Mouse (Mus musculus): ENCODE data around the gene Ddit4.

Gene Ddit4

GRCm38 (mm10) chr10:59972534-59972933 lies 20.9 kb upstream of the Ddit4 start:
- in situ Hi-C loops (cut with MboI, MseI) = no loop called here

DNA sequence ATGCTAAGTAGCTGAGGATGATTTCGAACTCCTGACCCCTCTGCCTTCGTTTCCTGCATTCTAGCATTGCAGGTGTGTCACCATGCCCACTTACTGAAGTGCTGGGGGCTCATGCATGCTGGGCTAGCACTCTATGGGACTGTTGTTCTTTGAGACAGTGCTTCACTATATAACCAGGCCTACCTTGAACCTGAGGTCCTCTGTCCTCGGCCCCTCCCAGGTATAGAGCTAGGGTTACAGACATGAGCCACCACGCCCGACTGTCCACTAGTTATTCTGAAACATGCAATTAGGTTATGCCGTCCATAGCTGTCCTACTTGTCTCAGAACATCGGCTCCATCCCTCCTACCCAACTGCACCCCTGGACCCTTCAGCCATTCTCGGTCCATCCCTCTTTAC lies 20.2 kb upstream of the Ddit4 start:
- in situ Hi-C loops (cut with MboI, MseI) = no loop called here

DNA sequence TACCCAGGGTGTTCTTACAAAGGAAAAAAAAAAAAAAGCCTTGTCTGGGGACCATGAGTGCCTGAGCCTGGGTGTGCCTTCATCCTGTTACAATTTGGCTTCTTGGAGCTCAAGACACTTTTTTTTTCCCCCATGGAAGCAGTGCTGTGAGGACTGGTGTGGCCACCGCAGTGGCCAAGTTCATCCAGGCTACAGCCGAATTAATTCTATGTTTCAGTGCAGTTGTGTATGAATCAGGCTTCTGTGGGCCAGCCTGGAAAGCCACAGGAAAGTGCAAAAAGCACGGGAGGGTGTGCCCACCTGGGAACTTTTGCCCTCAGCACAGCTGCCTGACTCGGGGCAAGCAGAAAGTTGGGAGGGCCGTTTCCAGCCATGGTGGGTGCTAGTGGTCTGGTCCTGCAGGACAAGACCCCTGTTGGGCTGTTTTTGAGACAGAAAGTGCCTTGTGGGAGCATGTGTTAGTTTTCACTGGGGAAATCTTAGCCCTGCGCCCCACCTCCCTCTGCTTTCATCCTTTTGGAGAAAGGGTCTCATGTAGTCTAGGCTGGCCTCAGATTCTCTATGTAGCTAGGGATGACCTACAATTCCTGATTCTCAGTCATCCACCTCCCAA lies 18.9 kb upstream of the Ddit4 start:
- in situ Hi-C loops (cut with MboI, MseI) = no loop called here

DNA sequence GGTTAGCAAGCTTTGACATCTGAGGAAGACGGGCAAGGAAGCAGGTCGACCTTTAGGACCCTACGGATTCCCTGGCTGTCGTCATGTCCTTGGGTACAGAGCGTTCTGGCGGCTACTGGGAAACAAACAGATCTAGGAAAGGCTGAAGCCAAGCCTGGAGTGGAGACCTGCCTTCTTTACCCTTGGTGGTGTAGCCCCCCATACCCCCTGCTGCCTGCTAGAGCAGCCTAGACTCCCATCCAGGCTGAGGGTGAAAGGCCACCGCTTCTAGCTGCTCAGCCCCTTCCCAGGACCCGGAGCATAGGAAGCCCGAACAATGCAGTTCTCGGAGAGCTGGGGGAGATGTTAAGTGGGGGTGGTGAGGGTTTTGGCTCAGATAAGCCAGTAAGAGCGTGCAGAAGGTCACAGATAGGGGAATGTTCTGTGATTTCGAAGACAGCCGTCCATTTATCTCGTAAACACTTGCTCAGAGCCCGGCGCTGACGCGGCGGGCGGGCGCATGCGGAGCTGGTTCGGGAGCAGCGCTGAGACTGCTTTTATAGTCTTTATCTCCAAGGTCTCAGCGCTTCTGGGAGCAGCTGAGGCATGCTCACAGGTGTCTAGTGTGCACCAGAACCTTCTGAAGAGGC lies 18.3 kb upstream of the Ddit4 start:
- in situ Hi-C loops (cut with MboI, MseI) = no loop called here

DNA sequence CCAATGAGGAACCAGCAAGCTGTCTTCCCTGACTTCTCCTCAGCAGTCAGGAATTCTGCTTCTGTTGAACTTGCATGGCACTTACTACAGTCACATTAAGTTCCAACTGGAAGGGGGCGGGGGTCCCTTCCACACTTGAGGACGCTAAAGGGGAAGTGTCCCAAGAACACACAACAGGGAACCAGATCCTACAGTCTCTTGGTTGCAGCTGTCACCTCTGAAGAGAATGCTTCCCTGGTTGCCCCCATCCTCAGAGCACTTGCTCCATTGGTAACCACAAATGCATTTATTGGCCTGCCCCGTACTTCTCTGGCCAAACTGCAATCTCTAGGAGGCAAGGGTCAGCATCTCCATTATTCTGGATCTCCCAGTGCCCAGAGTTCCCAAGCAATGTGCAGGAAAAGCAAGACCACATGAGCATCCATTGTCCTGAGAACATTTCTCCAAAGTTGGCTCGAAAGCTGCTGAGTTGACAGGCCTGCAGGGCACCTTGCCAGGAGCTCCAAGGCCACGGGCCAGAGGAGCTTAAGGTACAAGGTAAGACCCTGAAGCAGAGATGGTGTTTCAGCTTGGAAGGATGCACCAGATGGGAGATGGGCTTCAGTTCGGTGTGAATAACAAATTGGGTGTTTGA lies 15.8 kb upstream of the Ddit4 start:
- in situ Hi-C loops (cut with MboI, MseI) = no loop called here

DNA sequence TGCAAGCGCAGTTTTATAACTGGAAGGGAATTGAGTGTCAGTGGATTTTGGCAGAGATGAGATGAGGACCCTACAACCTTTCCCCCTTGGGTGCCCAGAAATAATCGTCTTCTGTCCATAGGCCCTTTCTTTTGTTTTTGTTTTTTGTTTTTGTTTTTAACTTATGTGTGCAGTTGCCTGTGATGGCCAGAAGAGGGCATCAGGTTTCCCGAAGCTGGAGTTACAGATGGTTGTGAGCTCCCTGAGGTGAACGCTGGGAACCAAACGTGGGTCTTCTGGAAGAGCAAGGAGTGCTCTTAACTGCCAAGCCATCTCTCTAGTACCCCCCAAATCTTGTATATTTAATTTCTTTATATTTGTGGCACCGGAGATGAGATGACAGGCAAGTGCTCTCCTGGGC lies 15.1 kb upstream of the Ddit4 start:
- in situ Hi-C loops (cut with MboI, MseI) = no loop called here

DNA sequence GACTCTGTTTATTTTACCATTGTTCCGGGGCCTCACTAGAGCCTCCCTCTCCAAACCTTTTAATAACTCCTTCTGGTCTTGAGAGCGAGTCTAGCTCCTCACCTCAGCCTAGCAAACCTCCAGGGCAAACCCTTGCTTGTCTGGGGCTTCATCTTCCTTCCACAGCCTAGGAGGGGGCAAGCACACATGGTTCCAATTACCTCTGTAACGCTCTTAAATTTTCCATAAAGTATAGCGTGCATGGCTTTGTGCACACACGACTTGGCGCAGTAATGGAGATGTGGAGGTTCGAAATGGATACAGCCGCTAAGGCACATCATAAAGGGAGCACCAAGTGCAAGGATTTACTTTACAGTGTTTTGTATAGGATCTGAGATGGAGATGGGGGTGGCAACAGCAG lies 14.2 kb upstream of the Ddit4 start:
- in situ Hi-C loops (cut with MboI, MseI) = no loop called here

- in situ Hi-C loops (cut with MboI, MseI) = no loop called here
Observed at GRCm38 (mm10) chr10:59965362-59965695, 13.7 kb upstream of the Ddit4 start.

GRCm38 (mm10) chr10:59964504-59965361 lies 13.1 kb upstream of the Ddit4 start:
- in situ Hi-C loops (cut with MboI, MseI) = loop anchor here (5.0 kb wide), 1 partner anchor 38 kb away; the partner anchor contains the start of genes Anapc16 and Ascc1

DNA sequence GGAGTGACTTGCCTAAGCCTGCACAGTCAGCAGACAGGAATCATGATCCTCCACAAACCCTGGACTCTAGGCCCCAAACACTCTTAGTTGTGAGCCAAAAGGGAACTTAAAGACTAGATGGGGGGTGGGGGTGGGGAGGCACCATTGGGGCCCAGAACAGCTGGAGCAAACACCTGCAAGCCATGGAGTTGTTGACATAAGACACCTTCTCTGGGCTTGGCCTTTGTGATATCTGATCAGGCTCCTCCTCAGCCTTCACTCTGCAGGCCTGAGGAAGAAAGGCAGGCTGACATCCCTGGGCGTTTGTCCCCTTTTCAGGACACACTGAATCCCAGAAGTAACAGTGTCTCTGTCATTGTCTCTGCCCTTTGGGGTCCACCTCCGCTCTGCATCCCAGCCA lies 12.0 kb upstream of the Ddit4 start:
- in situ Hi-C loops (cut with MboI, MseI) = loop anchor here (5.0 kb wide), 1 partner anchor 39 kb away; the partner anchor contains the start of genes Anapc16 and Ascc1

GRCm38 (mm10) chr10:59959517-59959916 lies 7.9 kb upstream of the Ddit4 start:
- in situ Hi-C loops (cut with MboI, MseI) = loop anchor here (5.0 kb wide), 1 partner anchor 788 kb away; no protein-coding TSS in a partner anchor

GRCm38 (mm10) chr10:59958458-59958857 lies 6.8 kb upstream of the Ddit4 start:
- in situ Hi-C loops (cut with MboI, MseI) = loop anchor here (5.0 kb wide), 1 partner anchor 789 kb away; no protein-coding TSS in a partner anchor

GRCm38 (mm10) chr10:59957171-59958149 lies 5.8 kb upstream of the Ddit4 start:
- in situ Hi-C loops (cut with MboI, MseI) = loop anchor here (5.0 kb wide), 1 partner anchor 790 kb away; no protein-coding TSS in a partner anchor

DNA sequence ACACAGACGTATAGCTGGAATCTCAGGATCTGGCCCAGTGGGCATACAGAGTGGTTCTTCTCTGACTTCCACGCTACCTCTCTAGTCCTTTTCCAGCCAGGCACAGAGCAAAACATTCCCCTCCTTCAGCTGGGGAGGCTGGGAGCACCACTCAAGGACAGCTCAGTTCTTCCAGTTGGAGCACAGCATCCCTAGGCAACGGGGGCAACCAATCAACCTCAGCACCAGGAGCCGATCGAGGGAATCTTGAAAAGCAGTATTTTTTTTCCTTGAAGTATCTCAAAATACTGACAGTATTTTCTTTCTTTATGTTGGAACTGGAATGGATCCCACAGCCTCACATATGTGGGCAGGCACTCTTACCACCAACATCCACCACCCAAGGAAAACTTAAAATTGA lies 5.0 kb upstream of the Ddit4 start:
- in situ Hi-C loops (cut with MboI, MseI) = loop anchor here (5.0 kb wide), 1 partner anchor 791 kb away; no protein-coding TSS in a partner anchor

DNA sequence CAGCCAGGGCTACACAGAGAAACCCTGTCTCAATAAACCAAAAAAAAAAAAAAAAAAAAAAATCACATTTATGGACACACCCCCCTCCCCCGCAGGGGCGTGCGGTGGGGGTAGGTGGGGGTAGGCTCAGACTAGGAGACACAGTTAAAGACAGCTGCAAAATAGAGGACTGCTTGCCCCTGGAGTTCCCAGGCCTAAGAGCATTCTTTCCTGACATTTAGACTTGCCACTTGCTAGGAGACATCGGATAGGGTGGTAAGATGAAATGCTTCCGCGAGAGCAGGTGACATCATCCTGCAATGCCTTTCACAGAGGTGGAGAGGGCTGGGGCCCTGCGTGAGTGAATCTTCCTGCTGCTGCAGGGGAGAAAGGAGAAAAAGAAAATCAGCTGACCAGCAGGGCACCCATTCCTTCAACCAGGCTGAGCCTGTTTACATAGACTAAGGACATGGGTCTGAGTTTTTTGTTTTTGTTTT lies 2.0 kb upstream of the Ddit4 start:
- in situ Hi-C loops (cut with MboI, MseI) = loop anchor here (5.0 kb wide), 1 partner anchor 56 kb away; no protein-coding TSS in a partner anchor

DNA sequence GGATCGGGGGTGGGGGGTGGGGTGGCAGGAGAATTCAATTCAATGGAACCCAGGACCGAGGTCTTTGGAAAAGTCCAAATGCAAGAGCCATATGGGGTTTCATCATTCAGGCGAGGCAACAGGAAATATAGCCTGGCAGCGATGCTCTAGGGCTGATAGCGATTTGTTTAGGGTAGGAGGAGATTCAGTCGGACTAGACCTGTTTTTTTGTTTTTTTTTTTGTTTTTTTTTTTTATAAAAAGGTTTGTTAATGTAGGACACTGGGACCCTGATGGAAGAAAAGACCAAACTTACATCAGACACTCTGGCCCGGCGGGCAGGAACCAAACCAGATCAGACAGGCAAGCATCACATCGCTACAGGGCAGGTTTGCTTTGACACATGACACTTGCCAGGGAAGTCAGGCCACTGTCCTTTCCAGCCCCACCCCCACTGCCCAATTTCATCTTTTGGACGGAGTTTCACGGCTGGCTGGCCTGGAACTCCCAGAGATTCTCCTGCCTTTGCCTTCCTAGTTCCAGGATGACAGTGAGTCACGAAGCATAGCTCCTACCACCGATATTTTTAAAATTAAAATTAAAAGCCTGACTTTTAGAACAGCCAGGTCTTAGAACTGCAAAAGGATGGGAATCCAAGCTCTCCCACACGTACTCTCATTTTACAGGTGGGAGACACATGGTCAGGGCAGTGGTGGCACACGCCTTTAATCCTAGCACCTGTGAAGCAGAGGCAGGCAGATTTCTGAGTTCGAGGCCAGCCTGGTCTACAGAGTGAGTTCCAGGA lies 1.3 kb upstream of the Ddit4 start:
- in situ Hi-C loops (cut with MboI, MseI) = loop anchor here (5.0 kb wide), 1 partner anchor 56 kb away; no protein-coding TSS in a partner anchor

- in situ Hi-C loops (cut with MboI, MseI) = loop anchor here (5.0 kb wide), 1 partner anchor 55 kb away; no protein-coding TSS in a partner anchor
Observed at GRCm38 (mm10) chr10:59952152-59952780, 632 bp upstream of the Ddit4 start.

- in situ Hi-C loops (cut with MboI, MseI) = loop anchor here (5.0 kb wide), 1 partner anchor 53 kb away; no protein-coding TSS in a partner anchor
Observed at GRCm38 (mm10) chr10:59950716-59951191, 880 bp downstream of the Ddit4 start.

All from T-helper 1 cell (primary cell).